Mouse (Mus musculus): ENCODE data around the gene Dip2a.

Dip2a gene

DNA sequence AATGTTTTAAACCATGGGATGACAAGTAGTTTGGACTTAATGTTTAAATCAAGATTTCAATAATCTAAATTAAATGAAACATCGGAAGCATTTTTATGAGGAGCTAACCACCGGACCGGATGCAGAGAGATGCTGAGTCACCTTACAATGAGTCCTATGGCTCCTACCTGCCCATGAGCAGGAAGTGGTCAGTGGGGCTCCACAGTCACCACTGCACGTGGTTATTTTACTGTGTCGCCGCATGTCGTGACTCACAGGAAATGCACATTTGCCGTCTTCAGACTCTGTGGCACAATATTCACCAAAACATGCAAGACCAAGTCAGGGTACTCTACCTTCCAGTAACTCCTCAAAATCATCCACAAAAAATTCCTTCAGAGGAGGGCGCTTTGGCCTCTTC, 38.4 kb downstream of the Dip2a start:
- no peak for DNase-seq (ENCODE audit: low read depth, low spot score)

DNA sequence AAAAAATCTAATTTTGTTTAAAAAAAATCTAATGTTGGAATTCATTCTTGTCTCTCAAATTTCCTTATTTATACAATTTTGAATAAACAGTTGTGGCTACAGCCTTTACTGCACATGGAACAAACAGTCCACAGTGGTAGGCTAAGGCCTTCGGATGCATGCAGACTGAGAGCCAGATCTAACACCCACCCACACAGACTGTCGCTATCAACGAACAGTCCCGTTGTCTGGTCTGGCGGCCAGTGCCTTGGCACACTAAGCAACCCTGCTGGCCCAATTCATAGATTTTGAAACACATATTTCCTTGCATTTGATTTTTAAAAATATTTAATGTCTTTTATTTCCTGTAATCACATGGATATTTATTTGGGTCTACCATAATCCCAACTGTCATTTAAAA, 45.0 kb downstream of the Dip2a start:
- DNase-seq (ENCODE audit: low read depth, low spot score): no peak

DNA sequence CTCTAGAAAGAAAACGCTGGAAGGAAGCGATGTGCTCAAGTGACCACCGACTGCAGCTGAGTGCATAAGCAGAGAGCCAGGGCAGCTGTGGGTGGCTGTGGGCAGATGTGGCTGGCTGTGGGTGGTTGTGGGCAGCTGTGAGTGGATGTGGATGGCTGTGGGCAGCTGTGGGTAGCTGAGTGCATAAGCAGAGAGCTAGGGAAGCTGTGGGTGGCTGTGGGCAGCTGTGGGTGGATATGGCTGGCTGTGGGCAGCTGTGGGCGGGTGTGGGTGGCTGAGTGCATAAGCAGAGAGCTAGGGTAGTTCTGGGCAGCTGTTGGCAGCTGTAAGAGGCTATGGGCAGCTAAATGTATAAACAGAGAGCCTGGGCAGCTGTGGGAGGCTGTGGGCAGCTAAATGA, 51.9 kb downstream of the Dip2a start:
- DNase-seq (ENCODE audit: low read depth, low spot score): no peak

DNA sequence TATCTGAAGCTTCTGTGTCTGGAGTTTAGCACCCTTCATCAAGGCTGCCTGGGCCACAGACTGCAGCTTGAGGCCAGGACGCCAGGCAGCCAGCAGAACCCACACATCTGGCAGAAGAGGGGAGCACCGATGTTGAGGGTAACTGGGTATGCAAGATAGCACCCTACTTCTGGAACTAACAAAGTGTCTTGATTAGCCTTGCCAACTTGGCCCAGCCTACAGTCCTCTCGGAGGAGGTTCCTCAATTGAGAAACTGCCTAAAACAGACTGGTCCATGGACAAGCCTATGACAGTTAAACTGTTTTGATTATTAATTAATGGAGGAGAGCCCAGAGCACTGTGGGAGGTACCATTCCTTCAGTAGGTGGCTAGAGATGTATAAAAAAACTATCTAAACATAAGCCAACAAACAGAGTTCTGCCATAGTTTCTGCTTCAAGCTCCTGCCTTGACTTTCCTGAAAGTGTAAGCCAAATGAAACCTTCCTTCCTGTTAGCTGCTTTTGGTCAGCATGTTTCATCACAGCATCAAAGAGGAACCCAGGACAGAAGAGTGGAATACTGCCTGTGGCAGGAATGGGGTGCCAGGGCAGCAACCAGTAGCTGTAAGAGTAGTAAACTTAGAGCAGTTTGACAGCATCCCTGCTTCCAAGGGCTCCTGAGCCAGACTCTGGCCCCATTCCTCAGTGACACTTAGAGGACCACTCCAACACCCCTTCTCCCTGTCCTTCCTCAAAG, 55.0 kb downstream of the Dip2a start:
- DNase-seq (ENCODE audit: low read depth, low spot score): no peak

DNA sequence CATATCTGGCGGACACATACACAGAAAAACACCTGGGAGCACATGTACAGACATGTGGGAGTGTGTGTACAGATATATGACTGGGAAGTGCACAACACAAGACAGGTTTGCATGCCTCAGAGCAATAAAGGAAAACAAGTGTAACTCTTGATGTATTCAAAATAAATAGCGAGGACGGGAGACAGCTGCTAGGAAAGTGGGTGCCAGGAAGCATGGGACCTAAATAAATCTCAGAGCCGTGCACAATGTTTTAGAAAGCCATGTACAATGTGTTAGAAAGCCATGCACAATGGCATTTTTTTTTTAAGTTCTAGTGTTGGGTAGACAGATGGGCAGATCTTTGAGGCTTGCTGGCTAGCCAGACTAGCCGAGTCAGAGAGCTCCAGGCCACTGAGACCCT, 56.0 kb downstream of the Dip2a start:
- DNase-seq (ENCODE audit: low read depth, low spot score): no peak

DNA sequence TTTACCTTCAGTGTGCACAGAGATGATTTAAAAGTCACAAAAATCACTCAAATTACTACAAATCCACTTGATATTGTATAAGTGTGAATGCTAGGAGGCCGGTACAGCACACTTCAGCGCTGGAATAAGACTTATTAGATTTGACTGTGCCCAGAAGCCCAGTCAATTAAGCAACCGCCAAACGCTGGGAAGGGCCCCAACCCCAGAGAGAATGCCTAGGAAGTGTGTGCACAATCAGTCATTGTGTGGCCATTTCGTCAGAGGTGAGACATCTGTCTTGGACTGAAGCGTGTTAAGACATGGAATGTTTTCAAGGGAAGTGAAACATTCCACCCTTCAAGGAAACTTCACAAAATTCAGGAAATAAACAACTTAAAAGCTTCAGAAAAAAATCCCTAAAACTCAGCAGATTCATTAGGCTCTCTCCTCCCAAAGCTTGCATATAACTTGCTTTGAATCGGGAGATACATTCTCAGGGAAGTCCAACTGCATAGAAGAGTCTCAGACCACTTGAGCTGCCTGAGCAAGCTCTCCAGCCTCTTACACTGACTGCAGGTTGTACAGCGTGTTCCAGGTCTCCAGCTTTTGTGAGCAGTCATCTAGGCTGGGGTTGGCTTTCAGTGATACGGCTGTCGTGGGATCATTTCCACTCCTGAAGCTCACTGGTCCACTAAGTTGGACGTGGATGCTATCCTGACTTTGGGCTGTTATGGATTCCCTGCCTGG, 56.7 kb downstream of the Dip2a start:
- no peak for DNase-seq (ENCODE audit: low read depth, low spot score)

DNA sequence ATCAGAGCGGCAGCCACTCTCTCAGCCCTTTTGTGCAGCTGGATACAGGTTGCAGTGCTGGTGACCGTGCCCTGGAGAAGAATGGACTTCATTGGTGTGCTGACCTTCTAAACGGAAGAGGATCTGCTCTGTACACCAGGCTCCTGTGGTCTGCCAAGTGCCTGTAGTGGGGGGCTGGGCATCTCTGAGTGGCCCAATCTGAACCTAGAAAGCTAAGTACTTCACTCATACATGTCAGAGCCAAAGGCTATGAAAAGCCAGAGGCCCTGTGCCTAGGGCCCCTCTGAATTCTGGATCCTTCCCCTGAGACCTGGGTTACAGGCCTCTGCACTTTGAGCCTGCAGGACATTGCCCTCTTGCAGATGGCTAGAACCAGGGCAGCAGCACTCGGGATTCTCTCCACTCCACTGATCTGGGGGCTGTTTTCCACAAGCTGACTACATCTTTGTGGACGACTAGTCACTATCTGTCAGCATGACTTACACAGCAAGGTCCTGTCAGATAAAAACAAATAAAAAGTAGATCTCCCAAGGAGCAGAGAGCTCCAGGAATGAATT, 66.5 kb downstream of the Dip2a start:
- no peak for DNase-seq (ENCODE audit: low read depth, low spot score)

DNA sequence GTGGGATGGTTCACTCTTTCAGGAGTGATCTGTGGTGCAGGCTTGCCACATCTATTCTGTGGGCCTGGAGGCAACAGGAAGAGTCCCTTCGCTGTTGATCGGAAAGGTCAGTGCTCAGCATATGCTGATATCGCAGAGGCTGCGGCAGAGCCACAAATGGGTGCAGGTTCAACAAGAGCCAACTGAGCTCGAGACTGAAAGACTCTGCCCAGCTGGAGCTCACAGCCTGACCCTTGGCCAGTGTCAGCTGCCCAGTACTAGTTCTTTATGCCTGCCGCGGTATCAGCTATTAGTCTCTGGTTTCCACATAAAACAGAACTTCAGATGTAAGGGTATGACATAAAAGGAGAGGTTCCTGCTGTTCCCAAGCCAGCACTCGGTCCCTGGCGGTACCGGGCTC, 69.8 kb downstream of the Dip2a start:
- DNase-seq (ENCODE audit: low read depth, low spot score): no peak

DNA sequence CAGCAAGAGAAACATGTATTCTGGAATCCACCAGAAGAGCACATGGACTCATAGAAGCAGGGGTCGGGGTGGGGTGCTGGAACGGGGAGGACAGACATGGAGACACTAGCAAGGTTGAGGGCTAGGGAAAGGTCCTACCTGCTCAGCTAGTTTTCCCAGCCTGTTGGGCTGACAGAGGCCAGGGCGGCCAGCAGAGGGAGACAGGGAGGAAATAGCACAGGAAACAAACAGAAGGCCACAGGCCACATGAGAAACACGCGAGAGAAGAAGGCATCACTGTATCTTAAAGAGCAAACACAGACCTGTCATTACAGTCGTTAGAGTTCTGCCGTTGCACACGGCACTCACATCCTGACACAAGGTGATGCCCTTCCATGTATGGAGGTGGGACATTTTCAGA, 73.9 kb downstream of the Dip2a start:
- no peak for DNase-seq (ENCODE audit: low read depth, low spot score)

DNA sequence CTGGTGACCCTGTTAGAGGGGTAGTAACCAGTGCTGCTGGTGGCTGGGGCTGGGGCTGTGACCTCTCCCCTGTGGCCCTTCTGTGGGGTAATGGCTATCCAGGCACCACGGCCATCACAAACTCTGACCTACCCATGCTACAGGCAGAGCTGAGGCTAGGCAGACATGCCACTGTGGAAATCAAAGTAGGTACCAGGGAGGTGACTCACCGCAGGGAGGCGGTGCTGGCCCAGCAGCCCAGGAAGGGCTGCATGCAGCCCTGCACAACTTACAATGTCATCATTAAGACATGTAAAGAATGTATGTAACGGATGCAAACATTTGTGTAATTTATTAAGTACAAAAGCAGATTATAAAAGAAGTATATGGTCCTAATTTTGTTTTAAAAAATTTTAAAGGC, 82.7 kb downstream of the Dip2a start:
- no peak for DNase-seq (ENCODE audit: low read depth, low spot score)

DNA sequence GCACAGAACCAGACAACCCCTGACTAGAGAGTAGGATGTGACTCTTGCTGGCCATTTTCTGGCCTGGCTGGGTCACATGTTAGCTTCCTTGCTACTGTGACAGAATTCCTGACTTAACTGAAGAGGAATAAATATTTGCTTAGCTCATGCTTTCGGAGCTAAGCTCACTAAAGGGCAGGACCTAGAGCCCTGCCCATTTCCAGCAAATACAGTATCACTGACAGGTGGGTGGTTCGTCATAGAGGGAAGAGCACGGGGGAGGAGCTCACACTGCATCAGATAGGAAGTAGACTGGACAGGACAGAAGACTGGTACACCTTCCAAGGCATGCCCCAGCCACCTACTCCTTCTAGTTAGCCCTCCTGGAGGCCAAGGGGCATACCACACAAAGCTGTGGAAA, 83.6 kb downstream of the Dip2a start:
- no peak for DNase-seq (ENCODE audit: low read depth, low spot score)

DNA sequence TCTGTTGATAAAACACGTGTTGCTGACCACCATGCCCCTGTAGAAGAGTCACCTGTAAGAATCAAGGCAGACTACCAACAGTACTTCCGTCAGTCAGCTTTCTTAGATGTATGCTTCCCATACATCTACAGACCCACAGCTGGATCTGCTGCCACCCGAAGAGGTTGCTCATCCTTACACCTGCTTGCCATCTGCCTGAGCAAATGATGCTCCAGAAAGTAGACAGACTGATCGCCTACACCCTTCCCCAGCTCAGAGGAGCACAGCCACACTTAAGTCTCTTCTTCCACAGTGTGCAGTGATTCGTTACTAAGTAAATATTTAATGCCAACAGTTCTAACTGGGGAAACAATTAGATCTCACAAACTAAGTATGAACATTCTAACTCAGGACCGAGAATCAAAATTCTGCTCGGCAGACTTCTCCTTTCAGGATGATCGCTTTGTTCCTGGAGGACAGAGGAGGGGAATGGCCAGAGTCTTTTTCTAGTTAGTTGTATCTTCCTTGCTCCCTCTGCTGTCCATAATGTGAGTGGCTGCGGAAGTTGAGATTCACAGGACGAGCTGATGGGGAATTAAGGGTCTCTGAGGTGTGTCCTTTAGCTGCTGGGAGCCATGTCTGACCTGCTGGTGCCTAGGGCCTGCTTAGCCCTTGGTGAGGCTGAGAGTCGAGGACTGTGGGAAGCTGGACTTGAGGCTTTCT, 84.6 kb downstream of the Dip2a start:
- no peak for DNase-seq (ENCODE audit: low read depth, low spot score)

DNA sequence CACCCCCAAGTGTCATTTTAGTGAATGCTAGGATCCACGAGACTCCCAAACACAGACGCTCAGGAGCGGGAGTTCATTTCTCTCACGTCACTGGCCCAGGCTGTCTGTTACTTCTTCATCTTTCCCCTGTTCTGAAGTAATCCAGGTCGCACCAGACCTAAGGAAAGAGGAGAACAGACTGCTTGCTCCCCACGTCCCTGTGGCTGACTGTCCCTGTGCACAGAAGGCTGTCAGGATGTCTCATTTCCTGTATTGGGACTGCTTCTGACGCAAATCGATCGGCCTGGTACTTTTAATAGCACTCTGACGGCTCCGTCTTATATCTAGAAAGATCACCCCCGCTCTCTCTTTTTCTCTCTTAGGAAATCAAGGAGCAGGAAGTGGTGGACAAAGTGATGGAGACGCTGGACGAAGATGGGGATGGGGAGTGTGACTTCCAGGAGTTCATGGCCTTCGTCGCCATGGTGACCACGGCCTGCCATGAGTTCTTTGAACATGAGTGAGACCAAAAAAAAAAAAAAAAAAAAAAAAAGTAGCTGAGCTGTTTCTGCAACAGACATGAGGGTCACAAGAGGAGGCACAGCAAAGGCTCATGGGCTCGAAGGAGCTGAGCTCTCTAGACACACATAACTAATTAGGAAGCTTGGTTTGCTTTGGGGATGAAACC, 85.4 kb downstream of the Dip2a start:
- DNase-seq (ENCODE audit: low read depth, low spot score): no peak

DNA sequence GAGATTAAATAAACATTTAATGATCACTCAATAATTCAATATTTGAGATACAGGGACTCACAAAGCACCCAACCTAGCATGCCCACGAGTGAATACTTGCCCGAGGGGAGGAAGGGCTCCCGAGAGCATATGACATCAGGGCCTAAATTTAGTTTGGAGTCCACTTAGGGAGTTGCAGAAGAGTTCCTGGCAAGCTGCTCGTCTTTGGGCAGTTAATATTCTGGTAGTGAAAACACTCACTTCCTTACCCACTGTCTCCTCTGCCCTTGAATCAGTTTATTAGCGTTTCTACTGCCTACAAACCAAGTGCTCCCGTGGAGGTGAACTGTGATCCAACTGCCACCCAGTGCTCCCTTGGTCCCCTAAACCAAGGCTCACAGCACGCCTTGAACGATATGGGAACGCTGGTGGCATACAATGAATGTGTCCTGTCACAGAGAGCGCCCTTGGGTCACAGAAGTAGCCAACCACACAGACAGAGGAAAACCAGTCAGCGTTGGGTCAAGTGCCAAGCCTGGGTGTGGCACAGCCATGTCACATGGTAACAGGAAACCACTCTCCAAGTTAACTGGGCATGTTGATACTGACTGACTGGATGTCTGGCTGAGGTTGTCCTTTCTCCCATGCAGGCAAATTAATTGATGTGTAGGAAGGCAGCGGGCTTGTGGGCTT, 87.2 kb downstream of the Dip2a start:
- no peak for DNase-seq (ENCODE audit: low read depth, low spot score)

DNA sequence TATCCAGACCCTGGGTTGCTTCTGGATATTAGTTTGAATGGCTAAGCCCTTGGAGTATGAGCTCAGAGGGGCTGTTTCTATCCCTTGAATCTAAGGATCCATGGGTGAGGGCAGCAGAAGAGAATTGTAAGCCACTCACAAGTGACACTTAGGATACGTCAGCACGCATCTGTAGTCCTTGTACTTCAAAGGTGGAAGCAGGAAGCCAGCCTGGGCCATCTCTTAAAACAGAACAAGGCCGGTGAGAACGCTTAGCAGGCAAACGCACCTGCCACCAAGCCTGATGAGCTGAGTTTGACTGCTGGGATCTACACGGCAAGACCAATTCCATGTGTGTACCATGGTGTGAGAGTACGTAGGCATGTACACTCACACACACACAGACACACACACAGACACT, 87.9 kb downstream of the Dip2a start:
- no peak for DNase-seq (ENCODE audit: low read depth, low spot score)

DNA sequence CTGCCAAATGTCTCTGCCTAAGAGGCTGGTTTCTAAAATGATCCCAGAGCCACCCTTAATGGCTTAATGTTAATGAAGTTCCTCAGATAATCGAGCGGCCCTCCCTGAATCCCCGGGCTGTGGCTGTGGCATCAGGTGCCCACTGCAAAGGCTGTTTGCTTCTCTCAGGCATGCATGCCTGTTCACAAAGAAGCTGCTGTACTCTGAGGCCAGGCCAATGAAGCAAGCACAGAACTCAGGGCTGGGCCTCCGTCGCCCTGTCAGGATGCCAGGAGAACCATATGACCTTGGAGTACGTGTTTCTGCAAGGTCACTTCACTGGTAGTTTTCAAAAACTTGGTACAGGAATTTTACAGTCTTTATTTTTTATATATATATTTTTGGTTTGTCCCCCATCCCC, 89.5 kb downstream of the Dip2a start:
- DNase-seq (ENCODE audit: low read depth, low spot score): no peak

DNA sequence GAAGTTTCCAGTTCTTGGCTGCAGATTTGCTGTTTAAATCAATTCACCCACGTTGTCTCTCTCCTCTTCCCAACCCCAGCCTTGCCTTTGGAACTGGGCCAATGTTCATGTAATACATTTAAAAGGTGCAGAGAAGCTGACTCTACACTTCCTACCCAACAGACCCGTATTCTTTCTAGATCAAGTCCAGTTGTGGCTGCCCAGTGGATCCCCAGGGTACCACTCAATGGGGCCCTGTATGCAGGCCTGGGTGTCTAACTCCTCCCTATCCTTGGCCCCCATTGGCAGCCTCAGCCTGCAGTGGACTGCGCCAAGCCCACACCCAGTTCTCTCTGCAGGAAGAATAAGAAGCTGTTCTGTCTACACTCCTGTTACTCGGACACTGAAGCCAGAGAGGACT, 91.6 kb downstream of the Dip2a start, which contains the start of gene S100b:
Gene S100b, plus strand, starts transcription at position 318 of the 400 bp plus-strand sequence.
- no peak for DNase-seq (ENCODE audit: low read depth, low spot score)

DNA sequence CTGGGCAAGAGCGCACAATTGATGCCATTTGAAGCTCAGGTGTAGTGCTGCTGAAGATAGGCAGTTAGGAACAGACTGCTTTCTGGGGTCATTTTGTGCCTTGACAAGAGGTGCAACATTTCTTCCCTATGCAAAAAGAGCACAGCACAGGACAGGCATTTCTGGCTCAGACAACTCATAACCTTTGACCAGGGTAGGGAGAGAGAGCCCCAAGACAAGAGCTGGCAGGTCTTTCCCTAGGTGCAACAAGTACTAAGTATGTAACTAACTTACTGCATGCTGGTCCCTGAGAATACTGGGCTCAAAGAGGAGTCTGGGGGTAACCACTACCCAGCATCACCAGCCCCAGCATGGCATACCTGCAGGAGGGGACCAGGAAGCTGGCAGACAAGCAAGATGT, 92.0 kb downstream of the Dip2a start:
- no peak for DNase-seq (ENCODE audit: low read depth, low spot score)

DNA sequence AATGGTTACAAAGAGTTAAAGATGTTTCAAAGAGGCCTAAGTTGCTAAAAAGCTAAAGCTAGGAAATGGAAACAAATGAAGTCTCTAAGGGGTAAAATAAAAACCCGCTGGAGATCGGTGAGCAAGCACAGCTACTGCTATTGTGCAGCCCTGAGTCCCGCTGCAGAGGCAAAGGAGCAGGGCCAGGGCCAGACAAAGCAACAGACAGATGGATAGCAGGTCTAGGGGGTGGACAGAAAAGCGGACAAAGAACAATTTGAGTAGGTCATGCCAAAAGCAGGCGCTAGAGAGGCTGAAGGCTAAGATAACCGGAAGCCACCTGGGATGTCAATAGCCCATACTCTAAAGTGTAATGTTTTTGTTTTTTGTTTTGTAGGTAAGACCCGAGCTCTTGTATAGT, 94.2 kb downstream of the Dip2a start:
- no peak for DNase-seq (ENCODE audit: low read depth, low spot score)

DNA sequence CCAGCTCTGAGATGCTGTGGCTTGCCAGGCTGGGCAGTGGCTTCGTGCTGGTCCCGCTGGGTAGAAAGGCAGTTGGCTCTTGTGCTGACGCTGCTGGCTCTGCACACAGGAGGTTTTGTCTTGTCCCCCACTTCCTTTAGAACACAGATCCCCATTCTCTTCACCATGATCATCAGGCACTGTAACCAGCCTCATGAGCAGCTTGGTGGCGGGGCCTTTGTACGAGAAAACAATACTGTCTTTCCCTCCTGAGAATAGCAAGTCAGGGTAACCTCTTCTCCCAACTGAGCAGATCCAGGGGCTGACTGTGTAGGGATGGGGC, 96.5 kb downstream of the Dip2a start:
- no peak for DNase-seq (ENCODE audit: low read depth, low spot score)

DNA sequence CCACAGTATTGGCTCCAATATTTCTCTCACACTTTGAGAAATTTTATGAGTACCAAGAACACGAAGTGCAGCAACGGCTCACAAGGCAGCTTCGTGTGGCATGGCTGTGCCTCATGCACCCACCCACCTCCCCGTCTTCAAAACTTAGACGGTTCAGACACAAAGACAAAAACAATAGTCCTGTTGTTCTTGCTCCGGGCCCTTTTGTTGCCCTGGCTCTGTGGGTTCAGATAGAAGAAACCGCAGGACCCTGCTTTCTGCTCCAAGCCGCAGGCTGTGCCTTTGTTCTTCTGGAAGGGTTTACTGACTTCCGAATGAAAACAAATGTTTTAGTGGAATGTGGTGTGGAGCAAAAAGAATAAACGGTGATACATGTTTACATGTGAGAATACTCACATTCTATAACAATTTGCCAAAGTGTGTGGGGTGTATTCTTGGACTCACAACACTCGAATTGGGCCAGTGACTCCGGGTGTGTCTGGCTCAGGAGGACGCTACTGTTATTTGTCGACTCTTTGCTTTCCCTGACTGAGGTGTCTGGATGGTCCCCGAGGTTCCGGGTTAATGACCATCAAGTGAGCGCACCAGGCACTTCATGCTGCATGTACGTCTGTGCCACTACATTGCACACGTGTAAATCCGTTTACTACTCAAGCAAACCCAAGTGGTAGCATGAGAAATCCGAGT, 97.0 kb downstream of the Dip2a start:
- no peak for DNase-seq (ENCODE audit: low read depth, low spot score)

Measured in retina, adult 2 months (tissue).